Mouse (Mus musculus) heart, adult 2 months (tissue): ENCODE results near the gene Slc17a4.

Experiments
- CTCF ChIP-seq: fragments of 200-600 bp; IDR thresholded peaks from 2 replicates; pipeline ENCODE4 v1.8.1; 2022; ENCODE audit warnings: antibody characterized with exemption, mild to moderate bottlenecking, moderate library complexity
- POLR2A ChIP-seq: fragments of 200-500 bp; IDR thresholded peaks from 2 replicates; pipeline ENCODE4 v1.6.1; 2011; ENCODE audit warnings: mild to moderate bottlenecking, low read depth, low read length, control low read depth; ENCODE audit not compliant: insufficient read depth

DNA sequence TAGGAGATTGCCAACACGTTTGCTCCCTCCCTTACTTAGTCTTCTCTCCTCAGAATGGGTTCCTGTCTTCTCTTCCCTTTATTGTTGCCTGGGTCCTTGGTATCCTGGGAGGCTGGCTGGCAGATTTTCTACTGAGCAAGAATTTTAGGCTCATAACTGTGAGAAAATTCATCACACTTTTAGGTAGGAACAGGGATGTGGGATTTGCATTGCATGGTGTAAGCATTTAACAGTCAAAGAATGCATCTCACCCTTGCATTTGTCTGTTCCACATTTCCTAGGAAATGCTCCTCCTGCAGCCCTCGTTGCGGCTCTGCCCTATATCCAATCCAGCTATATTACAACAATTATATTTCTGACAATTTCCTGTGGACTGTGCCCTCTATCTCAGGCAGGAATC lies 58.4 kb downstream of the Slc17a4 start:
- TF ChIP-seq CTCF, result no peak
- TF ChIP-seq POLR2A, result no peak
